Mouse (Mus musculus) CD8-positive naive resting alpha-beta T cell, adult 57 days (primary cell): Measurements from ENCODE around the gene Copz1. TPM values are rescaled to one million over a fixed set of nuclear protein-coding genes. Genes with fewer than 3 reads are reported as not detected.

Source experiments
- total RNA-seq: library from RNA; stranded (reverse); gene quantifications from one replicate; pipeline ENCODE4 v1.2.4, GENCODE M21; 2023

Gene Copz1
- total RNA-seq = 80.4 TPM

DNA sequence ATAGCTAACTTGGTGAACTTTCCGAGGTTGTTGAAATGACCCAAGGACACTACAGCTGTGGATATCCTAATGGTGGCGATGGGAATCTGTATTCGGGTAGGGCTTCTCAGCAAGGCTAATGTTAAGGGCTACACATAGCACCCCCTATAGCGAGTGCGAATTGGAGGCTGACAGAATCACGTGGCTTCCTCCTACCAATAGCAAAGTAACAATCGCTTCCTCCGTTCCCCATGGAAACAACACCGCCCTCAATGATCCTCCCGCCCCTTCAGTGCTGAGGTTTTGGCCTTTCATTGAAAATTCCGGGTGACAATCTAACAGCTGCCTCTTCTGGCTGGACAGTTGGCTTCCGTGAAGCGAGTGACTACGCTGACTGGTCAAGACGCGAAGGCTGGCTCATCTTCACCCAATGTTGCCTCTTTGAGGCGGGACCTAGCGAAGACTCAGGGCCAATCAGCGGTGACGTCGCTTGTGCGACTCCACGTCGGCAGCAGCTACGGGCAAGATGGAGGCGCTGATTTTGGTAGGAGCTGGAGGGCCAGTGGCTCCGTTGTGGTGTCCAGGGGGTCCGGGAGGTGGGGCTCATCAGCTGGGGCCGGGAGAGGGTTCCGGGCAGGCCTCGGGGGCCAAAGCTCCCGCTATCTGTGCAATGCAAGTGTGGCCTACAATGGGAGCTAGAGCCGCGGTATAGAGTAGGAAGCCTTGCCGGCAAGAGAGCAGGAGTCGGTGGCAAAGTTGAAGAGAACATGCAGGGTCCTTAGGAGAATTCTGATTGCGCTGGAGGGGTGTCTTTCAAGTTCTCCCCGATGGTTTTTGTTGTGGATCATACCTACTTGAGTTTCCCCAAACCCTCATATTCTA, at the start of gene Copz1:
Gene Copz1 (plus strand): TSS at position 296 of the 861 bp plus-strand sequence.

DNA sequence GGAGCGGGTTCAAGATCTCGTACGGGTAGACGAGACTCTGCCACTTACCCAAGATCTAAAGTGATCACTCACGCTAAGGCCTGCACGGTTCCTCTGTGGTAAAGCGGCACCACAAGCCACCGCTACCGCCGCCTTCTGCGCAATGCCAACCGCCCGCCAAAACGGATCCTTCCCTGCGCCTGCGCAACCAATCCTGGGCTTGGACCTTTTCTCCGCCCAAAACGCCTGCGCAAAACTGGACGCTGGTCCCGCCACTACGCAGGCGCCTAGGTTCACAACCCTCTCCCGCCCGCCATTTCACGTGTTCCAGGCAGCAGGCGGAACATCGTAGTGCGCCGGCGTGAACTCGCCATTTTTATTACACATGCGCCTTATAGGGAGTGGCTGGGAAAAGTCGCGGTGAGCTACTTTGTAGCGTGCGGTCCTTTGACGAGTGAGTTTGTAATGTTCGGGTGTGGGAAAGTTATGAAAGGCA, 32.8 kb upstream of the Copz1 start, which contains the start of gene Cbx5:
Gene Cbx5 (minus strand): TSS at position 132 of the 475 bp plus-strand sequence.

DNA sequence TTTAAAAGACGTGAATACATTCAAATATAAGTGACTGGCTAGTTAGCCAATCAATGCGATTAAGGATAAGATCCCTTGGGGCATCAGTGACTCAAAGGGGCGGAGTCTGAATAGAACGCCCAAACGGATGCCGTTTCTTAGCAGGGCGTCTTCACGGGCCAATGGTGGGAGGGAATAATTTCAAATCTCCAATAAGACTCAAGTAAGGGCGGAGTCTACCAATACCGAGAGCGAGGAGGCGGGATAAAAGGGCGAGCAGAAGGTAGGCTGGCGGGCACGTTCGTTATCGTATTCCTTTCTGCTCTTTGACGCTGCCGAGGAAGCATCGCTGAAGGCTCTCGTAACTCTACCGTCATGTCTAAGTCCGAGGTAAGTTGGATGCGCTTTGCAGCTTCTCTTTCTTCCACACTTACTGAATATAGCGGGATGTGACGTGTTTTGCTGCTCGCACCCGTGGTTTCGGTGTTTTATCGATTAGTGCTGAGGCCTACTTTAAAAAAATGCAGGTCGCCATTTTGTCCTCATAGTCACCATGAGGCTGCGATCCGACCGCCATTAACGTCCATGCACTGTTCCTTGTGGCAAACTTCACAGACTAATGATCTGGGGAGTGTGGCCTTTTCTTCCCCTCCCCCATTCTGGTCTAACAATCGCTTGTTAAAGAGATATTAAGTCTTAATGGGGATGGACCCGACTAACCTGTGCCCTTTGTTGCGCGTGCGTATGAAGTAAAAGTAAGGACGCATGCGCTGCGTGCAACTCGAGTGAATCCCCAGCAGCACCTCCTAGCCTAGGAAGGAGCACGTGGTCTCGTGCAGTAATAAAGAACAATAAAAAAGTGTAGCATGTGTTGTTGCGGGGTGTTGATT, 32.1 kb upstream of the Copz1 start, which contains the start of gene Hnrnpa1:
Gene Hnrnpa1 (plus strand): TSS at position 273 of the 869 bp plus-strand sequence.

DNA sequence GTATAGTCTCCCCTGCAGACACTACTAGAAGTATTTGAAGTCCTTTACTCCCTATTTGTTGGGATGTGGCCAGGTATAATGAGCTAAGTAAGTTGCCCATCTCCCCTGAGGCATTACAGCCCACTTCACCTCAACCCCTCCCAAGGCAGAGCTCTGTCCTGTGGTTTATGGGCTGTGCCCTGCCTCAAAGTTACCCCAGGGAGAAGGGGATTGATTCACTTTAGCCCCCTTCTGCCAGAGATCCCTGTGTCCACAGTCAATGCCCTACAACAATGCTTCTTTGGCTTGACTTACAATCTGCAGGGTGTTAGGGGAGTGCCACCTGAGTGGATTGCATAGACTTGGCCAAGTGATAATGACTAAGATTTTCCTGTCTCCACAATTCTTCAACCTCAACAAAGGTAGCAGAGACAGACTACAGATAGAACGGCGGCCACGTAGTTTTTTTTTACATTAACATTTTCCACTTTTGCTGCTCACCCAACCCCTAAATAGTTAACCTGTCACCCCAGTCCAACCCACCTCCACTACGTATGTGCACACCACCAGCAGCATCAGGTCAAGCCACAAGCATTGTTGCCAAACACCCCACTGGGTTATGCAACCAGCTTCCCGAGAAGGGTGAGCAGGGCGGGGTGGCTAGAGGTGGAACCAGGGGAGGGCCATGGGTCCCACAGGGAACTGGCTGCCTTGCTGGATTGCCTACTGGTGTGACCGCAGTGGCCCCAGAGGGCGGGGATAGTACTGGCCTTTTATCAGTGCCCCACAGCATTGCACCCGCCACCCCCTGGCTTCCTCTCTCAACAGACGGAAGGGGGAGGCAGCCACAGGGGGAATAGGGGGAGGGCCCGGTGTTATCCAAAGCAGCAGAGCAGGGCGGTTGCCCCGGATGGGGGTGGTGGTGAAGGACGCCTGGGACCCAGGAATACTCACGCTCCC, 14.5 kb upstream of the Copz1 start, which contains the start of gene Nfe2:
Gene Nfe2 (minus strand): TSS at position 614 of the 939 bp plus-strand sequence.

GRCm38 (mm10) chr15:103310365-103310910, 37.9 kb downstream of the Copz1 start, which contains the start of gene Gpr84:
Gene Gpr84 (minus strand): TSS chr15:103310612.

DNA sequence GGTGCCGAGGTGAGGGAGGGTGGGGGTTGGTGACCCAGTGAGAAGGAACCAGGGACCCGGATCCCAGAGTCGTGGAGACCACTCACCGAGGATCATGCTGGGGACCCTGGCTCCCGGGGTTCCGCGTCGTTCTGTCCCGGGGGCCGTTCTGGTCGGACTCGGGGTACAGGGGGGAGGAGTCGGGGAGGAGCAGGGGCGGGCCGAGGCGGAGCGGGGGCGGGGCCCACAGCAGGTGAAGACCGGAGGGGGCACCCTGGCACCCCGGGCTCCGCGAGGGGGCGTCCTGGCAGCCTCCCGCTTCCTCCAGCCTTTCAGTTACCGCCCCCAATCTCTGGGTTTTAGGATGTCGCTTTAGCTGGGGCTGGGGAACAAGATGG, 67.4 kb downstream of the Copz1 start, which contains the start of gene Zfp385a:
Gene Zfp385a (minus strand): TSS at position 133 of the 377 bp plus-strand sequence.

Other genes with a start within 250 kb of the Copz1 start
- 6.2 TPM for gene Smug1, start 105.6 kb upstream of the Copz1 start, total RNA-seq
- gene Cbx5, start 32.9 kb upstream of the Copz1 start, total RNA-seq = 20.5 TPM
- 625 TPM for gene Hnrnpa1, start 32.3 kb upstream of the Copz1 start, total RNA-seq
- 0.31 TPM for gene Nfe2, start 14.3 kb upstream of the Copz1 start, total RNA-seq
- gene Gpr84, start 37.9 kb downstream of the Copz1 start, total RNA-seq = not detected
- 1.9 TPM for gene Zfp385a, start 67.4 kb downstream of the Copz1 start, total RNA-seq
- 1.7 TPM for gene Itga5, start 94.0 kb downstream of the Copz1 start, total RNA-seq
- not detected for gene Gtsf1, start 157.8 kb downstream of the Copz1 start, total RNA-seq
- not detected for gene Gtsf2, start 175.8 kb downstream of the Copz1 start, total RNA-seq
- gene Nckap1l, start 181.1 kb downstream of the Copz1 start, total RNA-seq = 139 TPM
- 32.6 TPM for gene Pde1b, start 230.3 kb downstream of the Copz1 start, total RNA-seq